Mouse (Mus musculus): ENCODE measurements around the gene Map4. TPM values are rescaled to one million over a fixed set of nuclear protein-coding genes. Genes with fewer than 3 reads are reported as not detected.
"Not testable (repeated sequence)": the region's sequence is repeated elsewhere in the genome, so short reads cannot be mapped to it uniquely, and the experiment has no call there.

Map4 gene
- polyA plus RNA-seq, 1 experiment from 2014 or later, result 79.9 TPM

- peaks cover 2 to 14% of the 10 kb centered on the region in 2 experiments for H3K4me1 ChIP-seq (ENCODE audit: control insufficient read depth in 2 of 2, insufficient read depth in 2 of 2, low read length in 2 of 2)
- H3K27me3 ChIP-seq (ENCODE audit: control insufficient read depth, insufficient read depth, low read length), result no peaks in the 10 kb centered on the region
- peak overlapping the region; percentile 85 for H3K4me2 ChIP-seq (ENCODE audit: low read length)
- 15% methylated on average over 10 of the region's 10 CpGs for WGBS
- H3K9ac ChIP-seq (ENCODE audit: low read length), result peak overlapping the region; percentile 94
- peak overlapping the region; percentile 90 for H3K4me3 ChIP-seq (ENCODE audit: control insufficient read depth in 1 of 2, insufficient read depth in 1 of 2, low read depth in 1 of 2, low read length in 2 of 2)
- peak overlapping the region; percentile 71 to 96 for H3K27ac ChIP-seq (replicated peaks in 1 of 2; ENCODE audit: control insufficient read depth in 1 of 2, insufficient read depth in 1 of 2, low read depth in 2 of 2, low read length in 2 of 2)
- peaks cover 40% of the 10 kb centered on the region for H3K36me3 ChIP-seq (ENCODE audit: control insufficient read depth, insufficient read depth, low read length)
- H3K9me3 ChIP-seq (ENCODE audit: control insufficient read depth, low read length), result no peaks in the 10 kb centered on the region
- no peak for ATAC-seq (ENCODE audit: insufficient number of reproducible peaks, insufficient read depth, low FRiP score, low read depth)
Observed at GRCm38 (mm10) chr9:110116353-110116976, 185.2 kb downstream of the Map4 start.

GRCm38 (mm10) chr9:110116977-110117778 is 185.9 kb downstream of the Map4 start, which contains the start of gene Smarcc1:
Gene Smarcc1 (plus strand): TSS chr9:110117708.
- WGBS, result under 1% methylated on average over 74 of the region's 79 CpGs
- peak; percentile 95 for ATAC-seq (ENCODE audit: insufficient number of reproducible peaks, insufficient read depth, low FRiP score, low read depth)
- H3K27ac ChIP-seq (replicated peaks in 1 of 2; ENCODE audit: control insufficient read depth in 1 of 2, insufficient read depth in 1 of 2, low read depth in 2 of 2, low read length in 2 of 2), result peak within 1 kb of the TSS; percentile 95 to 96
- H3K4me3 ChIP-seq (ENCODE audit: control insufficient read depth in 1 of 2, insufficient read depth in 1 of 2, low read depth in 1 of 2, low read length in 2 of 2), result peak within 1 kb of the TSS; percentile 90
- peaks cover 33% of the 10 kb centered on the region for H3K36me3 ChIP-seq (ENCODE audit: control insufficient read depth, insufficient read depth, low read length)
- H3K9ac ChIP-seq (ENCODE audit: low read length), result peak within 1 kb of the TSS; percentile 94
- H3K9me3 ChIP-seq (ENCODE audit: control insufficient read depth, low read length), result no peaks in the 10 kb centered on the region
- no peaks in the 10 kb centered on the region for H3K27me3 ChIP-seq (ENCODE audit: control insufficient read depth, insufficient read depth, low read length)
- peak within 1 kb of the TSS; percentile 85 for H3K4me2 ChIP-seq (ENCODE audit: low read length)
- H3K4me1 ChIP-seq (ENCODE audit: control insufficient read depth in 2 of 2, insufficient read depth in 2 of 2, low read length in 2 of 2), result peaks cover 2 to 14% of the 10 kb centered on the region in 2 experiments

DNA sequence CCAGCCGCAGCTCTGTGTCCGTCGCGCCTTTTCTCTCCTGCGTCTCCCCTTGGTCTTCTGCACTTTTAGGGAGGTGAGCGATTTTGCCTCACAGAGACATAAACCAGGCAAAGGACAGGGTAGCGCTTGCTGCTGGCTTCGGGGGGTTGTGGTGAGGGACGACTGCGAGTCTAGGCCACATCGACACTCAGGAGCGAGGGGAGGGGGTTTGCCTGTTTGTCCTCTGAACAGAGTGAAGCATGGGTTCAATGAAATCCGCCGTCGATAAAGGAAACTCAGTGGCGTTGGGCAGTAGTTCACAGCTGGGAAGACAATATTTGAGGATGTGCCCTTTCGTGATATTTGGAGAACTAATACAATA is 186.5 kb downstream of the Map4 start, which contains the start of gene Dhx30:
Gene Dhx30, minus strand, starts transcription at position 52 of the 361 bp plus-strand sequence.
- H3K36me3 ChIP-seq (ENCODE audit: control insufficient read depth, insufficient read depth, low read length), result peaks cover 27% of the 10 kb centered on the region

GRCm38 (mm10) chr9:110118249-110118648 is 187.0 kb downstream of the Map4 start:
- Histone ChIP-seq H3K9ac (ENCODE audit: low read length) (peak overlapping the region; percentile 94), H3K4me3 (ENCODE audit: control insufficient read depth in 1 of 2, insufficient read depth in 1 of 2, low read depth in 1 of 2, low read length in 2 of 2) (peak overlapping the region; percentile 90), H3K4me1 (ENCODE audit: control insufficient read depth in 2 of 2, insufficient read depth in 2 of 2, low read length in 2 of 2) (peaks cover 2 to 14% of the 10 kb centered on the region in 2 experiments), H3K27me3 (ENCODE audit: control insufficient read depth, insufficient read depth, low read length) (no peaks in the 10 kb centered on the region), H3K4me2 (ENCODE audit: low read length) (peak overlapping the region; percentile 85), H3K27ac (replicated peaks in 1 of 2; ENCODE audit: control insufficient read depth in 1 of 2, insufficient read depth in 1 of 2, low read depth in 2 of 2, low read length in 2 of 2) (peak overlapping the region in 1 of 2 experiments; percentile 96; a peak in 2 of 4 replicates), H3K9me3 (ENCODE audit: control insufficient read depth, low read length) (no peaks in the 10 kb centered on the region), H3K36me3 (ENCODE audit: control insufficient read depth, insufficient read depth, low read length) (peaks cover 22% of the 10 kb centered on the region)
- WGBS, result 56% methylated on average over 1 of the region's 1 CpGs
- no peak for ATAC-seq (ENCODE audit: insufficient number of reproducible peaks, insufficient read depth, low FRiP score, low read depth)

More for the DNA sequence above, 186.5 kb downstream of the Map4 start, which contains the start of gene Dhx30:
- Histone ChIP-seq H3K27ac (replicated peaks in 1 of 2; ENCODE audit: control insufficient read depth in 1 of 2, insufficient read depth in 1 of 2, low read depth in 2 of 2, low read length in 2 of 2) (peak within 1 kb of the TSS; percentile 95 to 96), H3K4me3 (ENCODE audit: control insufficient read depth in 1 of 2, insufficient read depth in 1 of 2, low read depth in 1 of 2, low read length in 2 of 2) (peak within 1 kb of the TSS; percentile 90), H3K9me3 (ENCODE audit: control insufficient read depth, low read length) (no peaks in the 10 kb centered on the region), H3K4me1 (ENCODE audit: control insufficient read depth in 2 of 2, insufficient read depth in 2 of 2, low read length in 2 of 2) (peaks cover 2 to 14% of the 10 kb centered on the region in 2 experiments), H3K9ac (ENCODE audit: low read length) (peak within 1 kb of the TSS; percentile 94), H3K27me3 (ENCODE audit: control insufficient read depth, insufficient read depth, low read length) (no peaks in the 10 kb centered on the region), H3K4me2 (ENCODE audit: low read length) (peak within 1 kb of the TSS; percentile 85)
- WGBS, result under 1% methylated on average over 14 of the region's 17 CpGs
- ATAC-seq (ENCODE audit: insufficient number of reproducible peaks, insufficient read depth, low FRiP score, low read depth), result peak; percentile 13; the same call in 1 of the 2 replicates

DNA sequence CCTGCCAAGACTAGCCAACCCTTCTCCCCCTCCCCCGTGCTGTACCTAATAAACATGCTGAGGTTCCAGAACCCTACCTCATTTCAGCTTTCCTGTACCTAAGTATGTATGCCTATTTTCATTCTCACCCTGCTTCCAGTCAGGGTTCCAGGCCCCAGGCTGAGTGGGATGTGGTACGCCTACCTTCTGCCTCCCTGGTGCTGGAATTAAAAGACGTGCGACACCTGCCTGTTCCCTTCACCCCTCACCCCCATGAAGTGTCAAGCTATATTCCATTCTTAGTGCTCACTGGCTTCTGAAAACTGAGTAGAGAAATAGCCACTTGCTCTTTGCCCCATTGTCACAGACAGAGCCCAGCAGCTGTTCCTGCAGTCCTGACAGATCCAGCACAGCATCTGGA is 190.2 kb downstream of the Map4 start:
- Histone ChIP-seq H3K36me3 (ENCODE audit: control insufficient read depth, insufficient read depth, low read length) (no peaks in the 10 kb centered on the region), H3K9me3 (ENCODE audit: control insufficient read depth, low read length) (no peaks in the 10 kb centered on the region), H3K9ac (ENCODE audit: low read length) (no peak overlapping the region), H3K27me3 (ENCODE audit: control insufficient read depth, insufficient read depth, low read length) (no peaks in the 10 kb centered on the region), H3K4me3 (ENCODE audit: control insufficient read depth in 1 of 2, insufficient read depth in 1 of 2, low read depth in 1 of 2, low read length in 2 of 2) (no peak overlapping the region), H3K4me2 (ENCODE audit: low read length) (no peak overlapping the region), H3K27ac (replicated peaks in 1 of 2; ENCODE audit: control insufficient read depth in 1 of 2, insufficient read depth in 1 of 2, low read depth in 2 of 2, low read length in 2 of 2) (no peak overlapping the region), H3K4me1 (ENCODE audit: control insufficient read depth in 2 of 2, insufficient read depth in 2 of 2, low read length in 2 of 2) (peaks cover 2 to 14% of the 10 kb centered on the region in 2 experiments)
- WGBS, result 63% methylated on average over 4 of the region's 4 CpGs
- ATAC-seq (ENCODE audit: insufficient number of reproducible peaks, insufficient read depth, low FRiP score, low read depth), result no peak

GRCm38 (mm10) chr9:110123322-110123721 is 192.1 kb downstream of the Map4 start:
- H3K27ac ChIP-seq (replicated peaks in 1 of 2; ENCODE audit: control insufficient read depth in 1 of 2, insufficient read depth in 1 of 2, low read depth in 2 of 2, low read length in 2 of 2), result no peak overlapping the region
- no peak overlapping the region for H3K9ac ChIP-seq (ENCODE audit: low read length)
- H3K4me2 ChIP-seq (ENCODE audit: low read length), result no peak overlapping the region
- no peaks in the 10 kb centered on the region for H3K36me3 ChIP-seq (ENCODE audit: control insufficient read depth, insufficient read depth, low read length)
- no peak overlapping the region for H3K4me3 ChIP-seq (ENCODE audit: control insufficient read depth in 1 of 2, insufficient read depth in 1 of 2, low read depth in 1 of 2, low read length in 2 of 2)
- 66% methylated on average over 2 of the region's 2 CpGs for WGBS
- H3K4me1 ChIP-seq (ENCODE audit: control insufficient read depth in 2 of 2, insufficient read depth in 2 of 2, low read length in 2 of 2), result peaks cover 0 to 9% of the 10 kb centered on the region in 2 experiments; a peak in 2 of 4 replicates
- H3K9me3 ChIP-seq (ENCODE audit: control insufficient read depth, low read length), result no peaks in the 10 kb centered on the region
- no peaks in the 10 kb centered on the region for H3K27me3 ChIP-seq (ENCODE audit: control insufficient read depth, insufficient read depth, low read length)
- ATAC-seq (ENCODE audit: insufficient number of reproducible peaks, insufficient read depth, low FRiP score, low read depth), result no peak

DNA sequence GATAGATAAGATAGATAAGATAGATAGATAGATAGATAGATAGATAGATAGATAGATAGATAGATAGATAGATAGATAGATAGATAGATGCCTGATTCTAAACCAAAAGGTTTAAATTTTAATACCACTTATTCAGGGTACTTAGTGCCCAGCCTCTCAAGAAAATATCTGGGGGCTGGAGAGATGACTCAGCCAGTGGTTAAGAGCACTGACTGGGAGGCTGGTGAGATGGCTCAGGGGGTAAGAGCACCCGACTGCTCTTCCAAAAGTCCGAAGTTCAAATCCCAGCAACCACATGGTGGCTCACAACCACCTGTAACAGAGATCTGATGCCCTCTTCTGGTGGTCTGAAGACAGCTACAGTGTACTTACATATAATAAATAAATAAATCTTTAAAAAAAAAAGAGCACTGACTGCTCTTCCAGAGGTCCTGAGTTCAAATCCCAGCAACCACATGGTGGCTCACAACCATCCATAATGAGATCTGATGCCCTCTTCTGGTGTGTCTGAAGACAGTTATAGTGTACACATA is 192.8 kb downstream of the Map4 start:
- H3K4me1 ChIP-seq (ENCODE audit: control insufficient read depth in 2 of 2, insufficient read depth in 2 of 2, low read length in 2 of 2); H3K27me3 ChIP-seq (ENCODE audit: control insufficient read depth, insufficient read depth, low read length); H3K4me3 ChIP-seq (ENCODE audit: control insufficient read depth in 1 of 2, insufficient read depth in 1 of 2, low read depth in 1 of 2, low read length in 2 of 2); H3K9me3 ChIP-seq (ENCODE audit: control insufficient read depth, low read length); H3K36me3 ChIP-seq (ENCODE audit: control insufficient read depth, insufficient read depth, low read length); H3K4me2 ChIP-seq (ENCODE audit: low read length); H3K27ac ChIP-seq (replicated peaks in 1 of 2; ENCODE audit: control insufficient read depth in 1 of 2, insufficient read depth in 1 of 2, low read depth in 2 of 2, low read length in 2 of 2); H3K9ac ChIP-seq (ENCODE audit: low read length); ATAC-seq (ENCODE audit: insufficient number of reproducible peaks, insufficient read depth, low FRiP score, low read depth): not testable (repeated sequence)
- WGBS, result 35% methylated on average over 2 of the region's 2 CpGs

Measured in heart, embryonic 14.5 days (tissue).